Mouse (Mus musculus) adrenal gland, postnatal 4 days (tissue): ENCODE measurements at regions not wholly inside any gene's neighbourhood (a gene's known extent, or its start where the extent isn't known, plus 50 kb on each side); places are given as distances from the start of the nearest gene placed in this dataset.

Experiments used
- DNase-seq, 2 experiments: peaks; one replicate each; pipeline ENCODE4 v3.0.0; 2021 to 2022; ENCODE audit warnings: low spot score in 2 of 2, mixed read lengths in 2 of 2

DNA sequence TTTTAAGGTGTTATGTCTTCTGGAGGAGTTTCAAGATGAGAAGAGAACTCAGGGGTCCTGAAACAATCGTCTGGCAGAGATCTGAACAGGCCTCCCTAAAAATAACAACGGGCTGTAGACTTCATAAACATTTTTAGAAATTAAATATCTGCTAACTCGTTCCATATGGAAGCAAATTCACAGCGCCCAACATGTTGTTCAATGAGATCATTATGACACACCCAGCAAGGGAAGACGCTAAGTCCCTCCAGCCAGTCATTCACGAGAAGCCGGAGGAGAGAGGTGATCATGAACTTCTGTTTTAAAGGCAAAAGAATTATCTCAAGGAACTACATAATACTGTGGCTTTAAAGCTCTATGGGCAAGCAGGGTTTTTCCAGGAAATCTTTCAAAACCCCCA is 334.8 kb downstream of the Efna5 start:
- no peak for DNase-seq

DNA sequence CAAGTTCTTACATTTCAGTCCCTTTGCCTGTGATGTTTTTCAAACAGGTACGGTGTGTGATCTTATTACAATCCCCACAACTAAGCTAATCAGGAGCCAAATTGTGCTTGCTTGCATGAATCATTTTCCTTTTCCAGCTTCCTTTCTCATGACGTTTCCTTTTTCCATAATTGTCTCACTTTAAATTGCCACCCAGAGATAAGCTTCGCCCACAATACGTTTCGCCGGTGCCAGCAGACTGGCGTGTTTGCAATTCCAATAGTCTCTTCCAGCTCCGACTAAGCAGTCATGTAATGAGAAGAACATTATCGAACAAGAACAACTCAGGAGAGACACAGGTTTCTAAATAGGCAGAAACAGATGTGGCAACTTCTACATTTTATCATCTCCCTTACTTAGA is 335.8 kb downstream of the Efna5 start:
- no peak for DNase-seq

DNA sequence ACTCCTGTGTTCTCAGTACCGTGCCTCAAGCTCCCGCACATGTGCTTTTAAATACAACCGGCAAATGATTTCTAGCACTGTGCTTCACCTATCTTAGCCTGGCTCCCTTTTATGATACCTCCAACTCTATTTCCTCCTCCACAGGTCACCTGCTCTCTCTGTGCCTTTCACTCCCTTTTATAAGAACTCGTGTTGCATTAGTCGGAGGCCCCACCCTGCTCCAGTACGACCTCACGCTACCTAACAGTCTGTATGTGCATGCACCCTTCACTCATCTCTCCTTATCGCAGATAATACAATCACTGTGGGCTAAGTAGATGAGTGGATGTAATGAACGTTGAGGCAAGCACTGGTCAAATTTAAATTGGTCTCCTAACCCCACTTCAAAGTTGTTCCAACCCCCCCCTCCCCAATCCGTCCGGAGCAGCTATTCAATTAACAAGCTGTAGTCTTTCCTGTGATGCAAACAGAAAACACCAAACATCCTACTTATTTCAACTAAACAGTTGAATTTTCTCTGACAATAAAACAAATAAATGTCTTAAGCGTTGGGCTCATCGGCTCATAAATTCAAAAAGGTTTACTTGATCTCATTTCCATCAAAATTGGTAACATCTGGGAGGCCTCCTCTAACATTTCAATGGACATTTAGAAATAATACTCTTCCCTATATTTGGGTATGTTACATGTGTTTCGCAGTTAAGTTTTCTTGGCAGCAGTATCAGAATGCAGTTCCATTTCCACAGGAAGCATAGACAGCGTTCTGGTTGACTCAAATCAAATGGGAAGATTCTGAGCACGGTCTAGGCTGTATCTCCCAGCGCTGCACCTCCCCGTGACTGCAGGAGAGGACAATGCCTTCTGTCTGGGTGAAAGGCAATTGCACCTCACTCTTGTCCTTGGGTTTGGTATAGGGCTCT is 337.8 kb downstream of the Efna5 start:
- DNase-seq: no peak

DNA sequence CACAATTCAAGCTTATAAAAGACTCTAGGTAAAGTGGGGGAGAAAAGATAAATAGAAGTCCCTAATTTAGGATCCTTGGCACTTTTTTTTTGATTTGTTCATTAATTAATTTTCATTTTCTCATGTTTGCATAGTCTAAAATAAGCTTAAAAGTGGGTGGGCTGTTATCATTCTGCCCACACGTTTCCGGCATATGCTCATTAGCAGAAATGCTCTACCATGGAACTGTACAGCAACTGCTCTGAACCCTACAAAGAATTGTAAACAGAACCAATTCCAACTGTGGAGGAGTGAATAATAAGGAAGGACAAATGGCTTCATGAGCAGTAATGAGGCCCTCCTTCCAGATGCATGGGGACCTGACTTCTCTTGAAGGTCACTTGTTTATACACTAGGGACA is 351.2 kb downstream of the Efna5 start:
- no peak for DNase-seq

DNA sequence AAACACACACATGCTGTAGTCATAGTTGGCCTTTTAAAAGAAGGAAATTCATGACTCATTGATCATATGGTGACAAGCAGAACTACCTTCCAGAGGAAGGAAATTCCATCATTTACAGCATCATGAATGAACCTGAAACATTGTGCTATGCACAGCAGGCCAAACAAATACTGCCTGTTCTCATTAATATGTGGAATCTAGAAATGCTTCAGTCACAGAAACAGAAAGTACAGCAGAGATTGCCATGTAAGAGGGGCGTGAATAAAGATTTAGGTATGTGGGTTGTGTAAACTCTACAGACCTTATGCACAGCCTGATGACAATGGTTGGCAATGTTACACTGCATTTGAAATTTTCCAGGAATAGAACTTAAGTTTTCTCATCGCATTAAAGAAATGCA is 353.6 kb downstream of the Efna5 start:
- no peak for DNase-seq

DNA sequence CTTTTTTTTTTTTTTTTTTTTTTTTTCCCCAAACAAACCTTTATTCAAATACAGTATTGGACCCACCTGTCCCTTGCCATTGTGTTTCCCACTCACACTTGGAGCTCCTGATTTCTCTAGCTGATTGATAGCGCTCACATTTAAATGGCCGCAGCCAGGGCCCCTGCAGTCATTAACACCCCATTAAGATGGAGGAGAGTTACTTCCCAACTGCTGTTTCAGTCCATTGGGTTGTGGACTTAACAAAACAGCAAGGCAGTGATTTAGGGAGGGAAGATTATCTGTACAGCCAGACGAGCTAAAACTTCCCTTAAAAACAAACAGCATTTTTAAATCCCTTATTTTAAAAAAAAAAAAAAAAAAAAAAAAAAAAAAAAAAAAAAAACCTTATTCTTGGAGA is 367.5 kb downstream of the Efna5 start:
- DNase-seq: no peak

DNA sequence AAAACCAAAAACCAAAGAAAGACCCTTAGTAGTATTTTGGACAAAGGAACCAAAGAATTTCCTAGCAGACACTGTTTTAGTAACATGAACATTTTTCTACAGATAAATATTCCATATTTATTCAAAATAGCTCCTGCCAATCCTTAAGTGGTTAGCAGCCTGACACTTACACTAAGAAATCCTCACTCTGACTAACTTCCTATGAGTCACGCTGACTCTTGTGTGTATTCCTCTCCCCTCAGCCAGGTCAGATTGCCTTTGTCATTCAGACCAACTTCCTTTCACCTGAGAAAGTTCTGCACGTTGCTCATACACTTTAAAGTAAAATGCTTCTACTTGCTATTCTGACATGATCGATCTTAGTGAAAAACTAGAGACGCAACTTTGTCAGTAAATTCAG is 370.9 kb downstream of the Efna5 start:
- DNase-seq: no peak

DNA sequence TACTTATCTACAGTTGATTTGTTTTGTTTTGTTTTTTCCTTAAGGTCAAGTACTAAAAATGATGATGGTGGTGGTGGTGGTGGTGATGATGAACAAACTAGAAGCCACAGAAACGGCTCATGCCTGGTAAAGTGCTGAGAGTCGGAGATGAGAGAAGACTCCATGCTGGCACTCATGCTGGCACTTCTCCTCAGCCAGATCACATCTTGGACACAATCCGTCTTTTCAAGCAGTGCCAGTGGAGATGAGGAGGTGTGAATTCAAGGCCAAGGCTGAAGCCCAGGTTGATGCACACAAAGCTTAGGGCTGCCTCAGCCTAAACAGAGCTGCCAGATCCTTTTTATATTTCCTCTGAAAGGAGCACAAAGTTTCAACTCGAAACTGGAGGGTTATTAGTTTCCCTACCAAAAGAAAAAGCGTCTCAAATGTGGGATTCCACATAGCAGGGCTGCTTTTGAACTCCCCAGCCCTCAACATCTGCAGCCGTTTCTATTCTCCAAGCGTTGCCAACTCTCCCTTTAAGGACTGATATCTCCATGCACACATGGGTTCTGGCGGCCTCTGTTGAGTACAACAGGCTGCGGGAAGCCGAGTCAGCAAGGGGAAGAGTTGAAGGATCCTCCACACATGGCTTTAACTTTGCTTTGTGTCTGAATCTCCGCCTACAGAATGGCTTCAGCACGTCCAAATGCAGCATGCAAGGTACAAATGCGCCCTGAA is 373.2 kb downstream of the Efna5 start:
- DNase-seq: no peak

DNA sequence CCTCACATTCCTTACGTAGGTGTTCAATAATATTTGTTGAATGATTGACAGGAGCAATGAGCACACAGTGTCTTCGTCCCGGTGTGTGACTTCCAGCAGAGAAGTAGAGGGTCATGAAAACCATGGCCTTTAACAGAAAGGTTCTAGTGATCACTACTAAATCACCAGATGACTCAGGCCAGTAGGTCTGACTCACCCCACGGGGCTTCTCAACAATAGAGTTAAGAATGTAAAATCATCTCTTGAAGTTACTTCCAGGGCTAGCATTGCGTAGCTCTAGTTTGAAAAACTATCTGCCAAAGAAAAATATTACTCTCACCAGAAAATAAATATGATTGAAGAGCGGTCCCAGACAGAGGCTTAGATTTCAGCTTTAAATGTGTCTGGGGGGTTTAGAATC is 376.4 kb downstream of the Efna5 start:
- DNase-seq: no peak

DNA sequence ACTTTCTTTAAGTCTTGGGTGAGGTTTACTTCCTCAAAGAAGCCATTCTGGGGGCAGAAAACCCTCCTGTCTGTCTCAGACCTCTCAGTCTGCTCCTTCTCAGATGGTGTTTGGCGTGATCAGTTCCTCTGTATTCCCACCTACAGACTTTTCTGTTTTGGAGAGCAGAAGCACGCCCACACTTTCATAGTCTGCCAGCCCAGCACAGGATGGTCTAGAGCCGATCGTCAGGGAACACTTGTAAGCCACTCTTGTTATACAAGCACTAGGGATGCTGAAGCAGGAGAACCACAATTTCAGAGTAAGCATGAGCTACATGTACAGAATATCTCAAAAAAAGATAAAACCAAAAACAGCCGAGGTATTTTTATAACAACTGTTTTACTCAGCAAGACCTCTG is 410.4 kb downstream of the Efna5 start:
- DNase-seq: no peak

DNA sequence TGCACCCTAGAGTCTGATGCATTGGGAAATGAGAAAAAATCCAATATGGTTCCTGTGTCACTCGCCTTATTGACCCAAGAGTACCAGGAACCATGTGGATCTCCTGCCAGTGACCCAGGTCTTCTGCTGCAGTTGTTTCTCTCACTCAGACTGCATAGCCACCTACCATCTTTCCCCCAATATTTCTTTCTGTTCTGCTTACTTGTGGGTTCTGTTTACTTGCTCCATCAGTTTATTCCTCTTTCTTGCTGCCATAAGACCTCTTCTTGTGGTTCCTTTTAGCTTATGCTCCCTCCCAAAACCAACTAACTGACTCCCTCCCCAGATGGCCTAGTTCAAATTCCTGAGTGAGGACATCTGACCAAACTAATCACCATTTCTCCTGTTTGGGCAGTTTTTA is 411.8 kb downstream of the Efna5 start:
- no peak for DNase-seq

DNA sequence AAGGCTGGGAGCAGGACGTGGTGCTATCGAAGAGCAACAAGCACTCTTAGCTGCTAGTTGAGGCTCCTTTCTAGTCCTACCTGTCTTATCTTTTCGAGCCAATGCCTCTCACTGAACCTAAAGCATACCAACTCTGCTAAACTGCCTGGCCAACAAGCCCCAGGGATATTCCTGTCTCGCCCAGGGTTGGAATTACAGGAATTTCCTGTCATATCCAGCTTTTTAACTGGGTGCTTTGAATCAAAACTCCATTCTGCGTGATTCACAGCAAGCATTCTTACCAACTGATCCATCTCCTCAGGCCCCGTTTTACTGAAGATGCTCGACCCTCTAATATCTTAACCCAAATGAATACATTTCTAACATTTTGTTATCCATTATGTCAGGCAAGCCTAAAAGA is 412.3 kb downstream of the Efna5 start:
- DNase-seq: no peak

DNA sequence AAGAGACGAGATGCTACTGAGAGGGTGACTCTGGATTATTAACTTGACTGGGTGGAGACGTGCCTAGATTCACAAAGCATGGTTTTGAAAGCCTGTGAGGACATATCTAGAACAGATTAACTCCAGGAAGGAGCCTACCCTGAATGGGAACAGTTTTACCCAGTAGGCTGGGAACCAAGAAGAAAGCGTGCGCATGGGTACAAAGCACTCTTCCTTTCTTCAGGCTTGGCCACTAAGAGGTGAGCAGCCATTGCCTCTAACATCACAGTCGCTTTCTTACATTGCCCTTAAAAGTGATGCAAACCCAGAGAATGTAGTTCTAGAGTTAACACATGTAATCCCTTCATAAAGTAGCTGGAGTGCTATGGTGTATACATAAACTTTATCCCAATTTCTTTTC is 414.0 kb downstream of the Efna5 start:
- no peak for DNase-seq

DNA sequence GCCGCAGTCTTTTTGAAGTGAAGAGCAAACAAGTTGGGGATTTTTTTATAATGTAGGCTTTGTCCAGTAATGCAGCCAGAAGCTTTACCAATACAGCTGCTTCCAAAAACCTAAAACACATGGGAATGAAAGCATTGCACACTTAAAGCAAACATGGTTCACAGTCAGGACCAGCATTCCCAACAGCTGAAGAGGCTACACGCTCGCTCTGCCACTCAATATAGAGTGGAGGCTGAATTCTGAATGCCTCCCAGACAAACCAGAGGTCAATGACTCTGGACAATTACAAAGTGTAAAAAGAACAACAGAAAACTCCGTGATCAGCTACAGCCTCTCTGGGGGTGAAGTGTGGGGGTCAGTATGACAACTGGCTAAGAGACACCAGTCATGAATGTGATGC is 416.1 kb downstream of the Efna5 start:
- DNase-seq: no peak

DNA sequence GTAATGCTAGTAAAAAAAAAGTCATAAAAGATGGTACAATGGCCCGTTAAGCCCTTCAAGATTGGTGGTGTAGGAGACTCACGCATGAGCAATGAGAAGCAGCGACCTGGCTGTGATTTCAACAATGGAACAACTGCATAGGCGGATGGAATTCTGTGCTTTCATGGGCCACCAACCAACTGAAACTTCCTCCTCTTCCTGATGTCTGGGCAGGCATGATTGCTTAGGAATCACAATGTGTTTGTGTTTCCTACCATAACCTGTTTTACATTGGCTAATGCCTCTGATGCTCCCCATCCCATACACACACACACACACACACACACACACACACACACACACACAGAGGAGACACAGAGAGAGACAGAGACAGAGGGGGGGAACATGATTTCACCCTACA is 416.9 kb downstream of the Efna5 start:
- DNase-seq: no peak

DNA sequence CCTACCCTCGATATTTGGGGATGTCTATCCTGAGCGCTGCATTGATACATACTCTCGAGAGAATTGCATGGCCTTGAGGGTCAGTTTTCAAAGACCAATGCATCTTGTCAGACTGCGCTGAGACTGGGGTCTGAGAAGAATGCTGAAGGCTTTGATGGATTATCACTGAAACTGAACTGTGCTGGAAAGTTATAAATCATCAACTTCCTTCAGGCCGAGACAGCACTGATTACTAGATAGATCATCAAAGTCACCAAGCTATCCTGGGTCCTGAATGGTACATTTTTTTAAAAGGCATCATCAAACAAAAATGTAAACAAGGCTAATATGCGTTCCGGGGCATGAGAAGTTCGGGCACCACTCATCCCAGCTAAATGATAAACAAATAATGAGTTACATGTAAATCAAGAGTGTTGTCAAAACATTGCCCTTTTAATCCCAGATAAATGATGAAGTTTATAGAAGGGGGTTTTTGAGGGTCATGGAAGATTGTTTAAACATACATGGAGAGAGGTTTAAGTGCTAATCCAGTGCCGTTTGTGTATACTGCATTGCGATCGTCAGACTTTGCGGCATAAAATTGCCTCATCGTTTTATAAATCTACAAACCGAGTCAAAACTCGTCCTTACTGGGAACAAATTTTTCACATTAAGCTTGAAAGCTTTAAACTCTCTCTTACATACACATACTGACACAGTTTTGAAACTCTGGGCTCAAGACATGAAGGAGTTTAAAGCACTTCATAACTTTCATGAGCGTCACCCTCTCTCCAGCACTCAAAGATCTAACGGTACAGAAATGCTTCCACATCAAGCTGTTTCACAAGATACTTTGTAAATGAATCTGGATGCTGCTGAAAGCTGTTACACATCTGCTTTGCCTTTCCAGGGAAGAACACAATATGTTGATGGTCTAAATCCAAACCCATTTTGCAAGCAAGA is 419.5 kb downstream of the Efna5 start:
- no peak for DNase-seq

DNA sequence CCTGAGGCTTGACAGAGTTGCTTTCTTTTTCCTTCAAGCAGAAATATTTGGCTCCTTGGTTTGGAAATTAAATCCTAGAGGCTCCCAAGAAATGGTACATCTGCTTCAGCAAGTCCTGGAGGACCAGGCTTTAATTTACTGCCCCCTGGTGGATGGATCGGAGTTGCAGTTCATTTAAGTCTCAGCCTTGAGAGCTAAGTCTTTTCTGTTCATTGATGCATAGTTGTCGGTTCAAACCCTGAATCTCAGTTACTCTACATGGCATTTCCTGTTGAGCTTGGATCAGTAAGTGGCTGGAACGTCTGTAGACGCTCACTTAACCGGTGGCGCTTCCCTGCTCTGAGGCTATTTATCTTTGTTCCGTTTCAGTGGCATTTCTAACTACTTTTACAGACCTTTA is 422.2 kb downstream of the Efna5 start:
- DNase-seq: peak; percentile 5 to 41

DNA sequence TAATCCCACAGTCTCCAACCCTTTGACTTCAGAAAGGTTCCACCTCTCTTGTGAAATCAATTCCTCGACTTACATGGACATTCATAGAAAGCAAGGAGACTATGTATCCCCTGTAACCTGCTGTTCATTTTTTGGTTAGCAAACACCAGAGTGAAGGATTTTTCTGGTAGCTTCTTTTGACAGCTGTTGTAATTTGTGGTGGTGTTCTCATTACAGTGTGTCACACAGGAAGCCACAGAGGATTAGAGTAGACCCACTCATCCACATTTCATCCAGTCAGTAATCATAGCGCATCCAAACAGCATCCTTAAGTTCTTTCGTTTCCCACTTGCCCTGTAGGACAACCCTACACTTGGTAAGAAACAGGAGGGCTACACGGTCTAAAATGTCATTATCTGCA is 443.1 kb downstream of the Efna5 start:
- DNase-seq: no peak

DNA sequence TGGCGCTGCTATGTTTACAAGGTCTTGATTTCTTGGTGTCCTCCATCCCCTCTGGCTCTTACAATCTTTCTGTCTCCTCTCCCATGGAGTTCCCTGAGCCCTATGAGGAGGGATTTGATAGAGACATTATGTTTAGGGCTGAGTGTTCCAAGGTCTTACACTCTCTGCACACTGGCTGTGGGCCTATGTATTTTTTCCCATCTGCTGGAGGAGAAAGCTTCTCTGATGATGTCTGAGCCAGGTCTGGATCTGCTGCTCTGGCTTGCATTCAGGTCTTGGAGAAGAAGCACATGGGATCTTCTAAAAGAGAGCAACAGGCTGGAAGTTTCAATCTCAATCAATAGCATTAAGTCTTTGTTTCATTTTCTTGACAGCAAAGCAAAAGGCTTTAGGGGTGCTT is 445.1 kb downstream of the Efna5 start:
- no peak for DNase-seq

DNA sequence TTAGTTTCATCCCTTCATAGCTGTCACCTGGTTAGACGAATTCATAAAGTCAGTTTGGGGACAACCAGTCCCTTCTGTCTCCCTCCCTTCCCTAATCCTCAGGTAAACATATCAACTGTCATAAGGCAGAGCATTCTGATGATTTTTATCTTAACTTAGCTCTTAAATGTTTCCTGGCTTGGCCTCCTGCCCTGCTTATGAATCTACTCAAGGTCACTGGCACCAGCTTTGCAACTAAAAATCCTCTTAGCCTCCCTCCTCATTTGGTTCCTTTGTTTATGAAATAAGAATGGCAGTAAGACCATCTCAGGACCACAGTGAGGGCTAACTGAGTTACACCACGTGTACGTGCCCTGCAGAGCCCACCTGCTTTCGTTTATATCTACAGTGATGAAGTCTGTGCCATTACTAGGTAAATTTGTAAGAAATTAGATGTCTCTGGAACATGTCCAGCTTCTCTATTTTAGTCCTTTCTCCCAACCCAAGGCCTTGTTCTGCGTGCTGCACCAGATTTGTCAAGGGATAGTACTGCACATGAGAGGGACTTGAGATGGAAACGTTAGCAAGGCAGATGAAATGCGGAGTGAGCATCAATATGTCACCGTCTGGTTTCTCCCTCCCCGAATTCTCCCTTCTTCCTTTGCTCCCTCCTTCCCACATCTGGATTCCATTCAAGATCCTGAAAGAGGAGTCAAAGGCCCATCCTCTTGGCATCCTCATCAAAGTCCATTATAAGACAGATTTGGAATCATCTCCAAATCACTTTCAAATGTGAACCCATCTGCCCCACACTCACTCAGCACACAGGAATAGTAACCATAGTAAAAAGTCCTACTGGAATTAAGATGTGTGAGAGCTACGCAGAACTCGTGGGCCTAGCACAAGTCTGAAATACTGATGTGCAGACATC is 457.4 kb downstream of the Efna5 start:
- no peak for DNase-seq

DNA sequence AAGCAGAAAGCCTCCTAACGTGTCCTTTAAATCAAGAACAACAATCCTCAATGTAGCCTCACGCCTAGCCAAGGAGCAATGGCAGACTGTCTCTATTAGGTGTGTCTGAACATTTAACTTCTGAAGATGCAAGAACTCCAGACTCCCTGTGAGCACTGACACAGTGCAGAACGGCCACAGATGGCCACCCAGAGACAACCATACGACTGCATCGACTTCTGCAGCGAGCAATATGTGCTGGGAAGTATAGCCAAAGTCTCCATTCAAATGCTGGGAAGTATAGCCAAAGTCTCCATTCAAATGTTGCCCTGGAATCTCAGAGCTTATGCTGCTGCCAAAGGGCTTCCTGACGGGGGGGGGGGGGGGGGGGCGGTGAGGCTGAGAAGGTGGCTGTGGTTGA is 463.5 kb downstream of the Efna5 start:
- no peak for DNase-seq
